Mouse (Mus musculus): Measurements from ENCODE around the gene Thap8.

The Thap8 gene

GRCm38 (mm10) chr7:30315559-30316529 lies 36.0 kb downstream of the Thap8 start:
- no peak for DNase-seq (ENCODE audit: low read depth, low spot score)

- DNase-seq (ENCODE audit: low read depth, low spot score), result no peak
Observed at GRCm38 (mm10) chr7:30318142-30318541, 38.2 kb downstream of the Thap8 start.

GRCm38 (mm10) chr7:30320946-30321345 lies 41.1 kb downstream of the Thap8 start:
- DNase-seq (ENCODE audit: low read depth, low spot score), result no peak

GRCm38 (mm10) chr7:30321539-30322284 lies 41.8 kb downstream of the Thap8 start, which contains the start of gene E130208F15Rik:
TSS of gene E130208F15Rik (plus strand) at chr7:30321740.
- no peak for DNase-seq (ENCODE audit: low read depth, low spot score)

GRCm38 (mm10) chr7:30322285-30322667 lies 42.4 kb downstream of the Thap8 start:
- DNase-seq (ENCODE audit: low read depth, low spot score), result peak; percentile 92

GRCm38 (mm10) chr7:30322865-30323264 lies 43.0 kb downstream of the Thap8 start:
- no peak for DNase-seq (ENCODE audit: low read depth, low spot score)

- DNase-seq (ENCODE audit: low read depth, low spot score), result no peak
Observed at GRCm38 (mm10) chr7:30323795-30324194, 43.9 kb downstream of the Thap8 start, which contains the start of gene Sdhaf1. TSS of gene Sdhaf1 (minus strand) at chr7:30323895.

- no peak for DNase-seq (ENCODE audit: low read depth, low spot score)
Observed at GRCm38 (mm10) chr7:30324300-30324944, 44.5 kb downstream of the Thap8 start.

- DNase-seq (ENCODE audit: low read depth, low spot score), result no peak
Observed at GRCm38 (mm10) chr7:30325364-30325763, 45.5 kb downstream of the Thap8 start.

- DNase-seq (ENCODE audit: low read depth, low spot score), result no peak
Observed at GRCm38 (mm10) chr7:30326427-30326826, 46.5 kb downstream of the Thap8 start.

GRCm38 (mm10) chr7:30327140-30327539 lies 47.2 kb downstream of the Thap8 start:
- no peak for DNase-seq (ENCODE audit: low read depth, low spot score)

GRCm38 (mm10) chr7:30328379-30328778 lies 48.5 kb downstream of the Thap8 start:
- no peak for DNase-seq (ENCODE audit: low read depth, low spot score)

GRCm38 (mm10) chr7:30331887-30332286 lies 52.0 kb downstream of the Thap8 start:
- DNase-seq (ENCODE audit: low read depth, low spot score), result peak; percentile 78

- DNase-seq (ENCODE audit: low read depth, low spot score), result no peak
Observed at GRCm38 (mm10) chr7:30332622-30333259, 52.8 kb downstream of the Thap8 start.

GRCm38 (mm10) chr7:30333436-30333835 lies 53.5 kb downstream of the Thap8 start:
- no peak for DNase-seq (ENCODE audit: low read depth, low spot score)

- no peak for DNase-seq (ENCODE audit: low read depth, low spot score)
Observed at GRCm38 (mm10) chr7:30334563-30334962, 54.7 kb downstream of the Thap8 start.

- no peak for DNase-seq (ENCODE audit: low read depth, low spot score)
Observed at GRCm38 (mm10) chr7:30335688-30336087, 55.8 kb downstream of the Thap8 start.

- DNase-seq (ENCODE audit: low read depth, low spot score), result peak; percentile 79
Observed at GRCm38 (mm10) chr7:30336384-30336783, 56.5 kb downstream of the Thap8 start.

GRCm38 (mm10) chr7:30339432-30340109 lies 59.7 kb downstream of the Thap8 start:
- no peak for DNase-seq (ENCODE audit: low read depth, low spot score)
